Mouse (Mus musculus): ENCODE measurements around the gene Rapgef1. TPM values are rescaled to one million over a fixed set of nuclear protein-coding genes. Genes with fewer than 3 reads are reported as not detected.

The Rapgef1 gene
- total RNA-seq, 2 experiments from 2014 or later, result 97.6 to 98.6 TPM

GRCm38 (mm10) chr2:29639953-29640743 lies 20.6 kb downstream of the Rapgef1 start:
- intact Hi-C loops (cut with DNase I), result no loop called here
- DNase-seq, result no peak

- DNase-seq, result no peak
- intact Hi-C loops (cut with DNase I), result no loop called here
These were observed 22.2 kb downstream of the Rapgef1 start for GRCm38 (mm10) chr2:29641707-29642106.

GRCm38 (mm10) chr2:29643418-29643817 lies 23.9 kb downstream of the Rapgef1 start:
- DNase-seq, result peak; percentile 53 to 56
- intact Hi-C loops (cut with DNase I), result no loop called here

- DNase-seq, result no peak
- intact Hi-C loops (cut with DNase I), result no loop called here
These were observed 25.6 kb downstream of the Rapgef1 start for GRCm38 (mm10) chr2:29645071-29645628.

GRCm38 (mm10) chr2:29646613-29647012 lies 27.1 kb downstream of the Rapgef1 start:
- intact Hi-C loops (cut with DNase I), result no loop called here
- peak in 1 of 2 experiments; percentile 49 for DNase-seq

GRCm38 (mm10) chr2:29647162-29647561 lies 27.6 kb downstream of the Rapgef1 start:
- intact Hi-C loops (cut with DNase I), result no loop called here
- DNase-seq, result no peak

GRCm38 (mm10) chr2:29647808-29648207 lies 28.3 kb downstream of the Rapgef1 start:
- intact Hi-C loops (cut with DNase I), result loop anchor here (2.0 kb wide), 1 partner anchor 15 kb away; no protein-coding TSS in a partner anchor
- DNase-seq, result no peak

GRCm38 (mm10) chr2:29648956-29649794 lies 29.7 kb downstream of the Rapgef1 start:
- intact Hi-C loops (cut with DNase I), result loop anchor here (2.0 kb wide), 1 partner anchor 16 kb away; no protein-coding TSS in a partner anchor
- no peak for DNase-seq

GRCm38 (mm10) chr2:29649795-29650457 lies 30.4 kb downstream of the Rapgef1 start:
- peak; percentile 57 to 70 for DNase-seq
- intact Hi-C loops (cut with DNase I), result loop anchor here (2.0 kb wide), 1 partner anchor 17 kb away; no protein-coding TSS in a partner anchor

- DNase-seq, result no peak
- intact Hi-C loops (cut with DNase I), result loop anchor here (1.0 kb wide), 1 partner anchor 33 kb away; the partner anchor contains the start of gene Rapgef1
These were observed 32.4 kb downstream of the Rapgef1 start for GRCm38 (mm10) chr2:29651876-29652275.

- intact Hi-C loops (cut with DNase I), result no loop called here
- no peak for DNase-seq
These were observed 35.9 kb downstream of the Rapgef1 start for GRCm38 (mm10) chr2:29655433-29655832.

GRCm38 (mm10) chr2:29656095-29656494 lies 36.6 kb downstream of the Rapgef1 start:
- intact Hi-C loops (cut with DNase I), result no loop called here
- DNase-seq, result no peak

GRCm38 (mm10) chr2:29657089-29657488 lies 37.6 kb downstream of the Rapgef1 start:
- intact Hi-C loops (cut with DNase I), result no loop called here
- no peak for DNase-seq

- no peak for DNase-seq
These were observed 42.3 kb downstream of the Rapgef1 start for GRCm38 (mm10) chr2:29661751-29662191.

GRCm38 (mm10) chr2:29663260-29663877 lies 43.8 kb downstream of the Rapgef1 start:
- DNase-seq, result no peak
- intact Hi-C loops (cut with DNase I), result no loop called here

More at GRCm38 (mm10) chr2:29661751-29662191, 42.3 kb downstream of the Rapgef1 start:
- intact Hi-C loops (cut with DNase I), result no loop called here

- intact Hi-C loops (cut with DNase I), result no loop called here
These were observed 45.9 kb downstream of the Rapgef1 start for GRCm38 (mm10) chr2:29665421-29665820.

GRCm38 (mm10) chr2:29666589-29666988 lies 47.1 kb downstream of the Rapgef1 start:
- intact Hi-C loops (cut with DNase I), result no loop called here
- peak in 1 of 2 experiments; percentile 34 for DNase-seq

More at GRCm38 (mm10) chr2:29665421-29665820, 45.9 kb downstream of the Rapgef1 start:
- DNase-seq, result no peak

- intact Hi-C loops (cut with DNase I), result no loop called here
- DNase-seq, result no peak
These were observed 47.6 kb downstream of the Rapgef1 start for GRCm38 (mm10) chr2:29667109-29667508.

GRCm38 (mm10) chr2:29668011-29668691 lies 48.6 kb downstream of the Rapgef1 start:
- DNase-seq, result no peak
- intact Hi-C loops (cut with DNase I), result no loop called here

Measured in heart, postnatal 36 days (tissue).